Mouse (Mus musculus) urinary bladder, postnatal 4 days (tissue): ENCODE measurements around the gene Rsc1a1.
A peak's percentile ranks its signal among the peaks of the same experiment; 100 is the strongest.

Experiments used
- DNase-seq, 2 experiments: peaks; one replicate each; pipeline ENCODE4 v3.0.0; 2021 to 2022; ENCODE audit warnings: low spot score in 2 of 2

Gene Rsc1a1

DNA sequence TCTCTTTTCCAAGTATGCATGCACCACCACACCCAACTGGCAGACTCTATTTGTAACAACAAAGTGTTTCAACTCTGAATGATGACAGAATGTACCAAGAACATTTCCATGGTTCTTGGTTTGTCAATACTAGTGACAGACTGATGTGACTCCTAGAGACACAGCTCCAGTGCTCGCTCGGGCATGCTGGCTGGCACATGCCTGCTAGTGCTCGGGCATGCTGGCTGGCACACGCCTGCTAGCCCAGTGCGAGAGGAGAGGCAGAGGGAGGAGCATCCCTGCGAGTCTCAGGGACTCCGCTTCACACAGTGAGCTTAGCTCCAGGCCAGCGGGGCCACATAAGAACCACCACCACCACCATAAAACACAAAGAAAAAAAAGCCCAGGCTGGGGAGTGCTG is 9.3 kb upstream of the Rsc1a1 start:
- no peak for DNase-seq

DNA sequence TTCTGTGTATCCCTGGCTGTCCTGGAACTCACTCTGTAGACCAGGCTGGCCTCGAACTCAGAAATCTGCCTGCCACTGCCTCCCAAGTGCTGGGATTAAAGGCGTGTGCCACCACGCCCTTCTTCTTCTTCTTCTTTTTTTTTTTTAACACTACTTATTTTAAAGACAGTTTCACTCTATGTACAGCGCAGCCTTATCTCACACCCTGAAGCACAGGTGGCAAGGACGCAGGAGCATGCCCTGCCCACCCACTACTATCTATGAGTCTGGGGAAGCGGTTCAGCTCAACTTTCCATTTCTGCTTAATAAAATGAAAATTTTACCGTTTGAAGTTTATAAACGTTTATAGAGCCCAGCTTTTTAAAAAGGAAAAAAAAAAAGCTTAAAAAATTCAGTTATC is 3.1 kb upstream of the Rsc1a1 start:
- no peak for DNase-seq

DNA sequence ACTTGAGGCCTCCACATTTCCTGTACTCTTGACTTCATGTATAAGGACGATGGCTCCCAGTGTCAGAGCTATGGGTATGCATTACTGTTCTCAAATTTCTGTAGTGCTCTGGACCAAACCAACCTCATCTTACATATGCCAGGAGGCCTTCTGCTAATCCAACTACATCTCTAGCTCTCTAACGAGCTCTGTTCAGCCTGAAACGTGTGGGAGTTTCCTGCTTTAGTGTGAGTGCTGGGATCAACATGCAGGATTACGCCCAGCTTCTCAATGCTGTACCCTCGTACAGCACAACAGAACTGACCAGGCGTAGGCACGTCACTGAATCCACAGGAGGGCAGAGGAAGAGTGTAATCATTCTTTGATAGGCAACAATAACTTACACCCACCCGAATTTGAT is 1.1 kb upstream of the Rsc1a1 start:
- DNase-seq: no peak

DNA sequence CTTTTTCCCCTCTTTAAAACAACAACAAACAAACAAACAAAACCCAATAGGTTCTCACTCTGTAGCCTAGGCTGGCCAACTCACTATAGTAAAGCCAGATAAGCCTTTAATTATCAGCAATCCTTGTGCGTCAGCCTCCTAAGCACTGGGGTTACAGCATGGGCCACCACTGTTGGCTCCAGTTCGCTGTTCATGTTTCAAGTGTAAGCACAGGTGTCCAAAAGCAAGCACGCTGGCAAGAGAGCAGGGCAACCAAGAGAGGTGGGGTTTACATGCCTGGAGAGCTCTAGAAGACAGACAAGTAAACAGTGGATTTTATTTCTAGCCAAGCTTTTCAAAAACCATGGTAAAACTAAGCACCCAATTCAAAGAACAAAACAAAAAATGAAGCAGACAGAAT is 694 bp upstream of the Rsc1a1 start:
- DNase-seq: no peak

DNA sequence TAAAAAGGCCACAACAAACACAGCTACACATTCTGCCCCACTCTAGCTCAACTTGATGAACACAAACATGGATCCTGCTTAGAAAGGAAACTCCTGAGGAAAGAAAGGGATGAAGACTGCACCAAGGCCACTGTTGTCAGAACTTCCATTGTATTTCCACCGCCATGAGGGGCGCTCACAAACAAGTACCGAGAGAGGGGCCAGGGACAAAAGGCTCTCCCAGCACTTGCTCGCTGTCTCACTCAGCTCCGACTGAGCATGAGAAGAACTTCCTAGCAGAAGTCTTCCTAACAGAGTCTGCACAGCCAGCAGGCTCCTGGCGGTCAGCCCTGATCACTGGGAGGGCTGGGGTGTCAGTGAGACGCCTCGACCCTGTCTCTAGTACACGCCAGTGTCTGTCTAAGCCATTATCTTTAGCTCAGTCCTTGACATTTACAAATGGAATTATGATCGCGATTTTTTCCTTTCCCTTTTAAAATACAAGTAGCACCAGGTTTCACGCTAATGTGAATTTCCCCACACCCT is 2.6 kb downstream of the Rsc1a1 start:
- DNase-seq: peak in 1 of 2 experiments; percentile 54

DNA sequence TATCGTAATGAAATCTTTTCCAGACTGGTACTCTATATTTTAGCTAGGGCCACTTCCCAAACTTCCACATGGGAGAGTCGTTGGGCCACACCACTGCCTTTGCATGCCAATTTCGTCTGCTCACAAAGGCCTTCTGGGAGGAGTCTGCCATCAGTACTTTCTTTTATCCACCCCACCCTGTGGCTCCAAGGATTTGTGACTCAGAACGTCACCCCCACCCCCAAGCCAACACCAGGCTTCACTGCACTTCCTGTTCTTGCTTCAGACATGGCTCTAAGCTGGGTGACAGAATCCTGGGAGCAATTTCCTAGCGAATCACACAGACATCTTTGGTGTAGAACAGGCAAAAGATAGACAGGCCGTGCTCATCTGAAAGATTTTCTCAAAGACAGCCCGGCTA is 3.6 kb downstream of the Rsc1a1 start:
- DNase-seq: no peak

DNA sequence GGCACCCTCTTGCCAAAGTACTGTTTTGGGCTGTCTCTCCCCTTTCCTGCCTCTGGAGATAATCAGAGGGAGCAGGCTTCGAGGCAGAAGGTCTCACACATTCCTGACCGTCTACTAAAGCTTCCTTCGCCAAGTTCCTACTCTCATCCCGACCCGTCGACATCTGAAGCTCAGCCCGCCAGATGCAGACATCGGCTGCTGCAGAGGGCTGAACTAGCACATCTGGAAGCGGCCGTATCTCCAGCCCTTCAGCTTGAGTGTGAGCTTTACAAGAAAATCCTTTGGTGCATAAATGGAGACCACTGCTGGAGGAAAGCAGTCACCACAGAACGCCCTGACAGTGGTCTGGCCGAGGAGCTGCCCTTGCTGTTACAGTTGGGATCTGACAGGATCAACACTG is 4.5 kb downstream of the Rsc1a1 start:
- no peak for DNase-seq

DNA sequence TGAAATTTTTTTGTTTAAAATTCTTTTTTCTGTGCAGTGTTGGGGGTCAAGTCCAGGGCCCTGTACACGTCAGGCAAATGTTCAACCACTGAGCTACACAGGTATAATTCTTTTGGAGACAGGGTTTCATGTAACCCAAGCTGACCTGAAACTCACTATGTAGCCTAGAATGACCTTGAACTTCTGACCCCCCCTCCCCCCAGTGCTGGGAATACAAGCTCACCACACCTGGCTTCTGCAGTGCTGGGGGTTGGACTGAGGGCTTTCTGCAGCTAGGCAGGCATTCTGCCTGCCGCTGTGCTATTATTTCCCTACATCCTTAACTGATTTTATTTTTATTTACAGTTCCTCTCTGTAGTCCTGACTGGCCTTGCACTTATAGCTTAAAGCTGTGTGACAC is 6.4 kb downstream of the Rsc1a1 start:
- DNase-seq: no peak

DNA sequence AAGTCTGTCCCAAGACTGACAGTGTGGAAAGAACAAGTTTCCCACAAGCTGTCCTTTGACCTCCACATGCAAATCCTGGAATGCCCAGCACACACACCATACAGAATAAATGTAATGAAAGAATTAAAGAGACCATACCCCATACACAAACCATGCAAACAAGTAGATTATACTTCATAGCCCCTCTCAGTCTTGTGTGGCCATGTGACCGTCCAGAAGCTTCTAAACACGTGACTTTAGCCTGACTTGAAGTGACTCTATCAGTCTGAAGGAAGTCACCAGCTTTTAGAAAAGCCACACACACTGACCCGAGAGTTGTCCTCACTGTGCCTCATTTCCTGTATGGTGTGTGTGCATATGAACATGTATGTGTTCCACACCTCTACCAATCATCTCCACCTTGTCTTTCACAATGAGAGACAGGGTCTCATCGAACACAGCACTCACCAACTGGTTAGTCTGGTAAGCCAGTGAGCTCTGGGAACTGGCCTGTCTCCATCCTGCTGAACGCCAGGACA is 8.9 kb downstream of the Rsc1a1 start:
- no peak for DNase-seq

DNA sequence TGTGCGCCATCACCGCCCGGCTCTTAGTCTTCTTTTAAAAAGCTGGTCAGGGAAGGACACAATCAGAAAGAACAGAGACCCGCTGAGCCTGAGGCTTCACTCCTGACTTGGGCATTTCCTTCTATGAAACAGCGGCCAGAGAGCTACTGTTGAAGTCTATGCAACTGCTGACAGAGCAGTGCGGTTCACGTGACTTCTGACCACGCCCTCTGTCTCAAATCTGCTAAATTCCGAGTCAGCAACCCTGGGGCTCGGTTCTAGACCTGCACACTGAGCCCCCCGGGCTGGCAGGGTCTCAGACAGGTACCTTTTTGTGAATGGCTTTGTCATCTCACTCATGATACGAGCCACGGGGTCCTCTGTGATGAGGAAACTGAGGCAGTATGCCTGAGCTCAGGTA is 13.1 kb downstream of the Rsc1a1 start:
- DNase-seq: no peak

DNA sequence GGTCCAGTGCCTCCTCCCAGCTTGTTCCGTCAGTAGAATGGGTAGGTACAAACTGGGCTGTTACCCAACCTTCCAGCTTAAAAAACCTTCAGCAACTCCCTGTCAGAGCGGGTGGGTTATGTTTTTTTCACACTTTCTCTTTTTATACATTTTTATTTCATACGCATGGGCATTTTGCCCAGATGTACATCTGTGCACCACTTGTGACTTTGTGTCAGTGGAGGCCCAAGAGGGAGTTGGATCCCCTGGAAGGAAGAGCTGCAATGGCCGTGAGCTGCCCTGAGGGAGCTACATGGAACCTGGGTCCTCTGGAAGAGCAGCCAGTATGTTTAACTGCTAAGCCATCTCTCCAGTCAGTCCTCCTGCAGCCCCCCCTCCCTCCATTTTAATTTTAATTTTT is 14.0 kb downstream of the Rsc1a1 start:
- DNase-seq: no peak

DNA sequence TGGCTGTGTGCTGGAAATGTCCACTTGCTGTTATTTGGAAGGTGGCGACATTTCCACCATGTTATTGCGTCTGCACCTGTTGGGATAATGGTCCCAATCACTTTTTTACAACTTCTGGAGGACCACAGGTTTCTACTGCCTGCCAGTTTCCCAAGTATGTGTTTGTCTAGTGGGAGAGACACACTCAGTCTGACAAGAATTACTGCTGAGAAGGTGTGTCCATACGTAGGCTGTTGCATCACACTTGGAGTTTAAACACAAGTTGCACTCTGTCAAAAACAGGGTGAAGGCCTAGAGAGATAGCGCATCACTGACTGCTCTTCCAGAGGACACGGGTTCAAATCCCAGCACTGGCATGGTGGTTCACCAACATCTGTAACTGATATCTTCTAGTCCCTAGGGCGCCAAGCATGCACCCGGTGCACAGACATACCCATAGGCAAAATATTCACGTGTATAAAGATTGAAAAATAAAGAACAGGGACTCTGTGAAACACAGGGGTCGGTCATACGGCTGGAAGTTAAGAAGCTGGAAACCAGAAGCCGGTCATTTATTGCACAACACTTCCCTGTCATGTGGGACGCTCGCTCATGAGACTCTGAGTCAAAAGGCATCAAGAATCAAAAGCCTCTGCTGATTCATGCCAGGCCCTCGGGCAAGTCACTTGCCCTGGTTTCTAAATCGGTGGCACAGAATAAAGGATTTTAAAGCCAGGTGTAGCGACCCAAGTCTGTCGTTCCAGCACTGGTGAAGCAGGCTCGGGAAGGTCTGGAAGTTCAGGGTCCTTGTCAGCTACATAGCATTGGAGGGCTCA is 15.3 kb downstream of the Rsc1a1 start:
- no peak for DNase-seq

DNA sequence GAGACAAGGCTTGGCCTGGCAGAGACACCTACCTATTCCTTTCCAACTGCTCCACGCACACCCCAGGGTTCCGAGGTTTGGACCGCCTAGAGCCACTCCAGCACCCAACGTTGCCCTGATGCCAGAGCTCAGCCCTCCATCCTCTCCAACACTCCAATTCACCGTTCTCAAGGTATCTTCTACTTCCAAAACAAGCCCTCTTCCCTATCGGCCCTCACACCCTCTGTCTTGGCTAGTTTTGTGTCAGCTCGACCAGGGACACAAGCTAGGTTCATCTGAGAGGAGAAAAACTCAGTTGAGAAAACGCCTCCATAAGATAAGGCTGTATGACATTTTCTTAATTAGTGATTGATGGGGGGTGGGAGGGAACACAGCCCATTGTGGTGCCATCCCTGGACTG is 20.6 kb downstream of the Rsc1a1 start, which contains the start of gene Plekhm2:
Gene Plekhm2, minus strand, starts transcription at position 101 of the 400 bp plus-strand sequence.
- DNase-seq: no peak

DNA sequence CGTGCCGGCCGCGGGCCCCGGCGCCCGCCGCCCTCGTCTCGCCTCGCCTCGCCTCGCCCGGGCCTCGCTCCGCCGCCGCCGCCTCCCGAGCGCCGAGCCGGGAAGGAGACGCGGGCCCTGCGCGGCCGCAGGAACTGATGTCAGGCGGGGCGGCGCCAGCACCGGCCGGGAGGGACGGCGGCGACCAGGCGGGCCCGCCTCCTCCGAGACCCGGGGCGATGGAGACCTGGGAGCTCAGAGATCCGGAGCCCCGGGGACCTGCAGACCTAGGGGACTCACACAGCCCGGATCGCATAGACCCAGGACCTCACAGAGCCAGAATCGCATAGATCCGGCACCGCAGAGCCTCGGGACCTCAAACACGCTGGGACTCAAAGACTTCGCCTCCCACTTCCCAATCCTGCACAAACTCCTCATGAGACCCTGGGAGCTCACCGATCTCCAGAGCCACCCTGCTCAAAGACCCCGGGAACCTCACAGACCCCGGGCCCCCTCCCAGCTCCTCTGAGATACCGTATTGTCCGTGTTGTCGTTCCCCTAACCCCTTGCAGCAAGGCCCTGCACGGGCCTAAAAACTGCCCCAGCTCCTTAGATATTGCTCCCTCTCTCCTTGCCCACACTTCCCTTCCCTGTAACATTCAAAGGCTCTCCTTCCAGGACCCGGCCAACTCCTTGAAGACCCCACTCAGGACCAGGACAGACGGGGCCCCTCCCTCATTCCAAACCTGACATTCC is 21.2 kb downstream of the Rsc1a1 start:
- DNase-seq: peak; percentile 70 to 71

DNA sequence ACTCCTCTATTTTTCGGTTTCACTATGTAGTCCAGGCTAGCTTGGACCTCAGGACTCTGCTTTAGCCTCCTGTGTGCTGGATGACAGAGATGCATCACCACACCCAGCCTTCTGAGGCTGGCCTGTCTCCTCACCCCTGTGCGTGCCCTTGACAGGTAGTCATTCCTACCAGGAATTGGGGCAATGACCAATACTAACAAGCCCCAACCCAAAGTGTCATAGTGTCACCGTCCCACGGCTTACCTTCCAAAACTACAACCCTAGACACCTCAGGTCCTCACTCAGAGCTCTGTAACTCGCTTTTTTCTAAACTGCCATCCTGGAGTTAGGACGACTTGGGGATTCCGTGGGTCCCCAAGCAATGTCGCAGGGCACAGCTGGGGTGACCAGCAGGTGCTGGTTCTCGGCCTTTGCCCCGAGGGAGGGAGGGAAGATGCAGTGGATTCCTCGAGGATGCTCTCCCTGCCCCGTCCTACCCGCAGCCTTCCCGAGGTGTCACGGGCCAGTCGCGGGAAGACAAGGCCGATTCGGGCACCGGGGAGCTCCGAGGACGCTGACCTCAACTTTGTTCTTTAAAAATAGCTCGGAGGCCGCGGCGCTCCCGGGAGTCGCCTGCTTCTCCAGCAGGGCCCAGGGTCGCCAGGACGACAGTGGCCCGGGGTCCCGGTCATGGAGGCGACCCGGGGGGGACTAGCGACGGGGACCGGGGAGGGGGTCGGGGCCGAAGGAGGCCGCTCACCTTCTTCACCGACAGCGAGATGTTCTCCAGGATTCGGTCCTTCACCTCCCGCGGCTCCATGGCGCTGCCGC is 22.1 kb downstream of the Rsc1a1 start:
- DNase-seq: no peak

DNA sequence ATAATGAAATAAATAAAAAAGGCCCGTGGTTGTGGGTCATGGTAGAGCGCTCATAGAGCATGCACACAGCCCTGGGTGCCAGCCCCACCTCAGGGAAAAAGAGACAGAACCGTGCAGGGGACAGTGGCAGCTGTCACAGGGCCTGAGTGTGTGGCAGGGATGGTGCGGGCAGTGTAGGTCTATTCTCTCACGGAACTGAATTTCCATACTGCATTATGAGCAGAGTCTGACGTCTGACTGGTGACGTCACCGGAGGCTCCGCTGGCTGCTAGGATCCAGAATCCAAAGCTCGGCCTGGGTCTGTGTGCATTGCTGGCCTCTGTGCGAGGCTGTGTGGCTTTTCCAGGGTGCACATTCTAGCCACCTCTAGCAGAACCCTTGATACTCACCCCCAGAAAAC is 24.5 kb downstream of the Rsc1a1 start:
- DNase-seq: no peak

DNA sequence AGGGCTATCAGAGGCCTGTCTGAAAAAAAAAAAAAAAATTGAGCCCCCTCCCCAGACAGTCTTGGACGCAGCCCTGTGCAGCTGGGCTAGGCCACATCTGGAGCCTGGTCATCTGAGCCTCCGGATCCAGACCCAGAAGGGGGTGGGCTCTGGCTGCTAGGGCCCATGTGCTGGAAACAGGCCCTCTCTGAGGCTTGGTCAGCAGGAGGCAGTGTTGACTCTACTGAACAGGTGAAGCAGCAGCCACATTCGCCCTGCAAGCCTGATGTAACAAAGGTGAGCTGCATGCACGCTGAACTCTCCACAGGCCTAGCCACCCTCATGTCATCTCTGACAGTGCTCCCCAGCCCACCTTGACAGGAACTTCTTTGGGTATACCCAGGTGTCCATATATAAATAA is 25.7 kb downstream of the Rsc1a1 start:
- no peak for DNase-seq

DNA sequence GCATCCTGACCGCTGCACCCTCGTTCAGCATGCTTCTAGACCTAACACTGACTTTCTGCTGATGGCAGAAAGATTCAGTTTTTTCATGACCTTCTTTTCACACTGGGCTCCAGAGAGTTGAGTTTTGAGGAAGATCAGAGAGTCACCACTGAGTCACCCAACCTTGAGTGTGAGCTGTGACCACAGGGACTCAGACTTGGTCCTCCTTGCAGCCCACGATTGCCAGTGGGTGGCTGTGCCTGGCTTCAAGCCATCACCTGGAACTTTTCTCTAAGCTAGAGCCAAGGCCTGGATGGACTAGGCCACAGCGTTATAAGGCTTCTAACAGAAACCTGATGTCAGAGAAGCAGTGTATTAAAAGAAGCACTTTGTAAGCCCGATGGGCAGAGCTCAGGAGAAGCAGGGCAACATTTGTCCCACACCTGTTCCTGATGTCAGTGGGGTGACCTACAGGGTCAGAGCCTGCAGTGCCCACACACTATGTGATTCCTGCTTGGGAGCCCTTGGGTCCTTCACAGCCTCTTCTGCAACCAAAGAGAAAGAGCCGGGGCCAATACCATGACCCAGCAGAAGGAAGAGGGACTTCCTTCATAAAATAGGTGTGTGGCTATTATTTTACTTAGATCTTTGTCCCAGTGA is 26.4 kb downstream of the Rsc1a1 start:
- DNase-seq: no peak

DNA sequence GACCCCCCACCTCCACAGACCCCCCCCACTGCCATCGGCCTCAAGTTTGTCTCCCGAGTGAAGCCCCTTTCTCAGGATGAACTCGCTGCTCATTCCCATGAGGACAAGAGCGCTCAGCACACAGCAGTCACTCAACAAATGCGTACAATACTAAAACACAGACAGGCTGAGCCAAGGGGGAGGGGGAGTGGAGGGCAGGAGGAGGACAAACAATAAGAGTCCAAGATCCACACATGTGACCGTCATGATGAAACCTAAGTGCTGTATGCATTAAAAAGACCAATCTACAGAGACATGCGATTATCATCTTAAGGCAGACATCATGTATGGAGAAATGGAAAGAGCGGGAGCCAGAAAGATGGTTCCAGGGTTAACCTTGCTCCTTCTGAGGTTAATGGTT is 28.5 kb downstream of the Rsc1a1 start:
- no peak for DNase-seq

DNA sequence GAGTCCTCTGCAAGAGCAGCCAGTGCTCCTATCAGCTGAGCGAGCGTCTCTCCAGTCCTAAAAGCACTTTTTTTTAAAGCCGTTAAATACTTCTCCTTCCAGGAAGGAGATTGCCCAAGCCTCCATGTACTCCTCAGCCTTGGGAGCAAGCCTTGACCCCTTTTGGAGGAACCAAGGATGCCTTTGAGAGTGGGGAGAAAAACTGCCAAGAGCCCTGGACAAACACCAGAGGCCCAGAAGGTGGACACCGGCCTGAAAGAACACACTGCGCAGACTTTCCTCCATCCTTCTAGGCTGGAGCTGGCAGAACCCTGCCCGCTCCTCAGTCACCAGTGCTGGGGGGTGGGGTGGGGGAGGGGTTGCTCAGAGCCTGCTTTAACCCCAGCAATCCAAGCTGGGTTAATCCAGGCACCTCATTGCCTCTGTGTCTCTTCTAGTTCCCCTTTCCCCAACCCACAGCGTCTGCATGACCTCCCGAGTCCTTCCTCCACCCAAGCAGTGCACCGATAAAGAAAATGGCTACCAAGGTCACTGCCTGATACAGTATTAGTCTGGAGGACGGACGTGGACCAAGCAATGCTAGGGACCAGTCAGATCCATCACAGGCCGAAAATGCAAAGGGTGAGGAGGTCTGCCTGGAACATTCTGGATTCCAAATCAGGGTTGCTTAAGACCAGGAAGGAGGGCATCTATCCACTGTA is 29.3 kb downstream of the Rsc1a1 start:
- DNase-seq: peak in 1 of 2 experiments; percentile 64

DNA sequence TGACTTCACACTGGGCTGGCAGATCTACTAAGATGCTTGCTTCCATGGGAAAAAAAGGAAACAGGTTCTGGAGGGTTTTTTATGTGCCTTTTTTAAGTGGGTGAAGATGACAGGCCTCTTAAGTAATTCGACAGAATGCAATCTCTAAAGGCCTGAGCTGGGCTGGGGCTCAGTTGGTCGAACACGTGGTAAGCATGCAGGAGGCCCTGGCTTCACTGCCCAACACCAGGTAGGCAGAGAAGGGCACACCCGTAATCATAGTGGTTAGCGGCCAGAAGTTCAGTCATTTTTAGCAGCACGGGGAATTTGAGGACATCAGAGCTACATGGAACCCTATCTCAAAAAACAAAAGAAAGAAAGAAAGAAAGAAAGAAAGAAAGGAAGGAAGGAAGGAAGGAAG is 30.9 kb downstream of the Rsc1a1 start:
- DNase-seq: no peak
